Mouse (Mus musculus): ENCODE results near the gene Fahd1. TPM values are rescaled to one million over a fixed set of nuclear protein-coding genes. Genes with fewer than 3 reads are reported as not detected.

Fahd1 gene
- polyA plus RNA-seq (2012; rRNA removed) = 17.5 and 18.2 TPM in 2 replicates

GRCm38 (mm10) chr17:24850065-24850772, at the start of gene Fahd1:
Fahd1 (minus strand) TSS chr17:24850364.

GRCm38 (mm10) chr17:24896241-24896992, 46.3 kb upstream of the Fahd1 start, which contains the start of gene Nme3:
Nme3 (plus strand) TSS chr17:24896500.

GRCm38 (mm10) chr17:24894995-24895547, 44.9 kb upstream of the Fahd1 start, which contains the start of the genes Eme2 and Mrps34:
Eme2 (minus strand) TSS chr17:24895087.
Mrps34 (plus strand) TSS chr17:24895116.

GRCm38 (mm10) chr17:24886134-24886931, 36.2 kb upstream of the Fahd1 start, which contains the start of the genes Nubp2 and Spsb3:
Nubp2 (minus strand) TSS chr17:24886349.
Spsb3 (plus strand) TSS chr17:24886643.

GRCm38 (mm10) chr17:24865776-24866175, 15.6 kb upstream of the Fahd1 start, which contains the start of gene Igfals:
Igfals (plus strand) TSS chr17:24865997.

GRCm38 (mm10) chr17:24839842-24840241, 10.3 kb downstream of the Fahd1 start, which contains the start of gene Hagh:
Hagh (plus strand) TSS chr17:24840143.

GRCm38 (mm10) chr17:24803952-24804951, 45.9 kb downstream of the Fahd1 start, which contains the start of gene Meiob:
Meiob (plus strand) TSS chr17:24804289.

Other genes with a start within 250 kb of the Fahd1 start
- 152 and 155 TPM in 2 replicates for gene Tsc2, start 217.7 kb downstream of the Fahd1 start, polyA plus RNA-seq (2012; rRNA removed)
- 13.9 and 14.3 TPM in 2 replicates for gene Nthl1, start 217.7 kb downstream of the Fahd1 start, polyA plus RNA-seq (2012; rRNA removed)
- gene Slc9a3r2, start 200.0 kb downstream of the Fahd1 start, polyA plus RNA-seq (2012; rRNA removed) = 48.9 and 51.1 TPM in 2 replicates
- 0.31 and 0.40 TPM in 2 replicates for gene Npw, start 191.9 kb downstream of the Fahd1 start, polyA plus RNA-seq (2012; rRNA removed)
- 73.8 and 74.1 TPM in 2 replicates for gene Zfp598, start 180.7 kb downstream of the Fahd1 start, polyA plus RNA-seq (2012; rRNA removed)
- 153 and 170 TPM in 2 replicates for gene Syngr3, start 160.4 kb downstream of the Fahd1 start, polyA plus RNA-seq (2012; rRNA removed)
- gene Gfer, start 154.2 kb downstream of the Fahd1 start, polyA plus RNA-seq (2012; rRNA removed) = 28.7 and 30.4 TPM in 2 replicates
- 7.4 and 8.2 TPM in 2 replicates for gene Noxo1, start 154.1 kb downstream of the Fahd1 start, polyA plus RNA-seq (2012; rRNA removed)
- gene Tbl3, start 142.7 kb downstream of the Fahd1 start, polyA plus RNA-seq (2012; rRNA removed) = 63.2 and 66.6 TPM in 2 replicates
- gene Rnf151, start 132.3 kb downstream of the Fahd1 start, polyA plus RNA-seq (2012; rRNA removed) = 0.28 TPM in 2 replicates
- 1,636 and 1,660 TPM in 2 replicates for gene Rps2, start 132.2 kb downstream of the Fahd1 start, polyA plus RNA-seq (2012; rRNA removed)
- gene Ndufb10, start 125.9 kb downstream of the Fahd1 start, polyA plus RNA-seq (2012; rRNA removed) = 265 and 272 TPM in 2 replicates
- gene Rpl3l, start 122.5 kb downstream of the Fahd1 start, polyA plus RNA-seq (2012; rRNA removed) = 0.08 and 0.35 TPM in 2 replicates
- gene Msrb1, start 113.7 kb downstream of the Fahd1 start, polyA plus RNA-seq (2012; rRNA removed) = 36.6 and 37.8 TPM in 2 replicates
- 0.18 and 0.32 TPM in 2 replicates for gene Hs3st6, start 97.4 kb downstream of the Fahd1 start, polyA plus RNA-seq (2012; rRNA removed)
- not detected in 2 replicates for gene Meiob, start 46.1 kb downstream of the Fahd1 start, polyA plus RNA-seq (2012; rRNA removed)
- 53.3 and 54.8 TPM in 2 replicates for gene Hagh, start 10.2 kb downstream of the Fahd1 start, polyA plus RNA-seq (2012; rRNA removed)
- 0.04 TPM in 2 replicates for gene Igfals, start 15.6 kb upstream of the Fahd1 start, polyA plus RNA-seq (2012; rRNA removed)
- 24.0 and 25.9 TPM in 2 replicates for gene Nubp2, start 36.0 kb upstream of the Fahd1 start, polyA plus RNA-seq (2012; rRNA removed)
- gene Spsb3, start 36.3 kb upstream of the Fahd1 start, polyA plus RNA-seq (2012; rRNA removed) = 86.4 and 94.7 TPM in 2 replicates
- gene Eme2, start 44.7 kb upstream of the Fahd1 start, polyA plus RNA-seq (2012; rRNA removed) = 33.9 and 36.5 TPM in 2 replicates
- 97.2 and 101 TPM in 2 replicates for gene Mrps34, start 44.8 kb upstream of the Fahd1 start, polyA plus RNA-seq (2012; rRNA removed)
- 78.7 and 90.5 TPM in 2 replicates for gene Nme3, start 46.1 kb upstream of the Fahd1 start, polyA plus RNA-seq (2012; rRNA removed)
- gene Mapk8ip3, start 86.6 kb upstream of the Fahd1 start, polyA plus RNA-seq (2012; rRNA removed) = 223 and 233 TPM in 2 replicates
- 43.2 and 49.2 TPM in 2 replicates for gene Jpt2, start 110.3 kb upstream of the Fahd1 start, polyA plus RNA-seq (2012; rRNA removed)
- 21.1 and 22.2 TPM in 2 replicates for gene Cramp1l, start 165.4 kb upstream of the Fahd1 start, polyA plus RNA-seq (2012; rRNA removed)
- 23.7 and 25.6 TPM in 2 replicates for gene Ift140, start 165.7 kb upstream of the Fahd1 start, polyA plus RNA-seq (2012; rRNA removed)
- gene Tmem204, start 233.2 kb upstream of the Fahd1 start, polyA plus RNA-seq (2012; rRNA removed) = 9.3 and 9.4 TPM in 2 replicates